Mouse (Mus musculus) embryonic facial prominence, embryonic 10.5 days (tissue): ENCODE results near the gene Eci2. TPM values are rescaled to one million over a fixed set of nuclear protein-coding genes. Genes with fewer than 3 reads are reported as not detected.
"Not testable (repeated sequence)": the region's sequence is repeated elsewhere in the genome, so short reads cannot be mapped to it uniquely, and the experiment has no call there.

Experiments
- DNase-seq: peaks from one replicate; pipeline ENCODE4 v3.0.0-alpha.2; 2017; ENCODE audit warnings: low spot score
- H3K27ac ChIP-seq: fragments of 300-500 bp; sonication (generic); replicated peaks from 2 replicates; pipeline ENCODE4 v1.5.1; 2016; ENCODE audit warnings: mild to moderate bottlenecking
- H3K27me3 ChIP-seq: fragments of 300-500 bp; sonication (generic); replicated peaks from 2 replicates; pipeline ENCODE4 v1.6.1; 2016; ENCODE audit warnings: low read depth, mild to moderate bottlenecking; ENCODE audit not compliant: poor library complexity, severe bottlenecking
- H3K36me3 ChIP-seq: fragments of 300-500 bp; sonication (generic); replicated peaks from 2 replicates; pipeline ENCODE4 v1.6.1; 2016; ENCODE audit warnings: mild to moderate bottlenecking, moderate library complexity
- H3K4me1 ChIP-seq: fragments of 300-500 bp; sonication (generic); 2 replicates; pipeline ENCODE4 v1.6.1; 2016
- H3K4me3 ChIP-seq: fragments of 300-500 bp; sonication (generic); 2 replicates; pipeline ENCODE4 v1.5.1; 2016; ENCODE audit warnings: mild to moderate bottlenecking, moderate library complexity
- H3K9me3 ChIP-seq: fragments of 300-500 bp; sonication (generic); 2 replicates; pipeline ENCODE4 v1.6.1; 2016; ENCODE audit warnings: mild to moderate bottlenecking
- WGBS: fragments of 180-500 bp; shearing (Covaris S2); methylation state at CpG from one replicate; pipeline ENCODE4 v1.1.7; 2016; 5-methylcytosine and 5-hydroxymethylcytosine counted together
- polyA plus RNA-seq: library from polyadenylated mRNA; unstranded; fragments of >200 nt; fragmentation: Nextera tagmentation; extraction: Ambion mirVana; gene quantifications from 2 replicates; pipeline ENCODE4 v1.2.1, GENCODE M21; 2016

The Eci2 gene
- polyA plus RNA-seq, 1 experiment from 2014 or later: 105 TPM

GRCm38 (mm10) chr13:34951437-34951836, 75.5 kb downstream of the Eci2 start:
- H3K27me3 ChIP-seq, H3K9me3 ChIP-seq, H3K4me3 ChIP-seq, DNase-seq, H3K36me3 ChIP-seq, H3K4me1 ChIP-seq, H3K27ac ChIP-seq: not testable (repeated sequence)
- 91% methylated on average over 2 of the region's 2 CpGs for WGBS

- H3K4me1 ChIP-seq: no peaks in the 10 kb centered on the region
- DNase-seq: no peak
- H3K9me3 ChIP-seq: no peaks in the 10 kb centered on the region
- no peaks in the 10 kb centered on the region for H3K27me3 ChIP-seq
- H3K27ac ChIP-seq: no peak overlapping the region
- no peaks in the 10 kb centered on the region for H3K36me3 ChIP-seq
- H3K4me3 ChIP-seq: no peak overlapping the region
These were observed 84.5 kb downstream of the Eci2 start for GRCm38 (mm10) chr13:34942370-34942769.

DNA sequence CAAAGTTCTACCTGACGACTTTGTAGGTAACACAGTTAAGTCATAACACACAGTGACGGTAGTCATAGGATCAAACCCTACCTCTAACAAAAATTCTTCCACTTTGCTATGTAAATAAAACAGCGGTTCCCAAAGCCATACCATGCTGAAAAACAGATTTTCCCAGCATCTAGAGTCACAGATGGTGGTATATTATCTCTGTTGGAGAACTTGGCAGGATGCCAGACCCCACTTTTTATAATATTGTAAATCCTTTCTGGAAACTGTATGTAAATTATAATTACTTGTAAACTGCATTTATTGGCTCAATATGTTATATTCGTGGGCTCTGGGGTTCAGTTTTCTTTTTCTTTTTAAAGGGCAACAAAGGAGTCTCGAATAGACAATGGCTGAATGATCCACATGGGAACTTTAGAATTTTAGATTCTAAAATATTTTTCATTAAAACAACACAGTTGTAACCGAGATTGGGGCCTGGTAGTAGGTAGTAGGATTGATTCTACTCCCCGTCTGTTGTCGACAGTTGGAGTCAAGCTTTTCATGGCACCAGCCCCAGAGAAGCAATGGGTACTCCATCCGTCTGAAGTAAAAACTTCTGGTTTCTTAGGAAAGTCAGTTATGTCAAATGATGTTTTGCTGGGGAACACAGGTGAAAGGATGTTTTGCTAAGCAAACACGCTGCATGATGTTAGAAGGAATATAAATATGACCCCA, 91.8 kb downstream of the Eci2 start:
- no peak overlapping the region for H3K27ac ChIP-seq
- no peaks in the 10 kb centered on the region for H3K9me3 ChIP-seq
- no peak for DNase-seq
- WGBS: 86% methylated on average over 10 of the region's 10 CpGs
- no peak overlapping the region for H3K4me3 ChIP-seq
- H3K27me3 ChIP-seq: no peaks in the 10 kb centered on the region
- no peaks in the 10 kb centered on the region for H3K4me1 ChIP-seq
- H3K36me3 ChIP-seq: no peaks in the 10 kb centered on the region

Other genes with a start within 250 kb of the Eci2 start
- 78.0 and 81.6 TPM in 2 replicates for gene Prpf4b, start 151.8 kb downstream of the Eci2 start, polyA plus RNA-seq
- 0.82 and 1.5 TPM in 2 replicates for gene Fam217a, start 102.8 kb downstream of the Eci2 start, polyA plus RNA-seq
- not detected in 2 replicates for gene 4933417A18Rik, start 102.7 kb downstream of the Eci2 start, polyA plus RNA-seq
- gene Eci3, start 63.3 kb downstream of the Eci2 start, polyA plus RNA-seq: 0.34 and 0.85 TPM in 2 replicates